Mouse (Mus musculus): ENCODE measurements around the gene Iqcj.

Iqcj gene

GRCm38 (mm10) chr3:67892026-67892705, at the start of gene Iqcj, which contains the start of gene Iqschfp:
Gene Iqcj, plus strand, starts transcription at chr3:67892220.
Gene Iqschfp, plus strand, starts transcription at chr3:67892232.
- ATAC-seq (ENCODE audit: low TSS enrichment), result peak; percentile 86

DNA sequence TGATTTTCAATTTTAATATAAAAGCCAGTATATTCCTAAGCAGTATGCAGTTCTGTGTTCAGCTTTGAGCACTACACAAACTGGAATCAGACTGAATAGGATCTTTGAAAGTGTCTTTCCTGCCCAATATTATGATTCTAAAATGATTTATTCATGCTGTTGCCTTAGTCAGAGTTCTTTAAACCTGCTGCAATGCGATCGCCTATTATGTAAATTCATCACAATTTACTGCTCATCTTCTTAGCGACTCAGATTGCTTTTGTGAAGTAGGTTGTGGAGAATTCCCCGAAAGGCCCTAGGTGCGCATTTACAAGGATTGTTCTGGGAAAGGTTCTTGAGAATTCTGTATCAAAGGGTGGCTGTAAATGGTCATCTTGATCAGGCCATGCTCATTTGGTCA, 39.6 kb upstream of the Iqcj start:
- peak; percentile 64 for ATAC-seq (ENCODE audit: low TSS enrichment)

- ATAC-seq (ENCODE audit: low TSS enrichment), result peak; percentile 84
Observed at GRCm38 (mm10) chr3:67861524-67861923, 30.5 kb upstream of the Iqcj start.

DNA sequence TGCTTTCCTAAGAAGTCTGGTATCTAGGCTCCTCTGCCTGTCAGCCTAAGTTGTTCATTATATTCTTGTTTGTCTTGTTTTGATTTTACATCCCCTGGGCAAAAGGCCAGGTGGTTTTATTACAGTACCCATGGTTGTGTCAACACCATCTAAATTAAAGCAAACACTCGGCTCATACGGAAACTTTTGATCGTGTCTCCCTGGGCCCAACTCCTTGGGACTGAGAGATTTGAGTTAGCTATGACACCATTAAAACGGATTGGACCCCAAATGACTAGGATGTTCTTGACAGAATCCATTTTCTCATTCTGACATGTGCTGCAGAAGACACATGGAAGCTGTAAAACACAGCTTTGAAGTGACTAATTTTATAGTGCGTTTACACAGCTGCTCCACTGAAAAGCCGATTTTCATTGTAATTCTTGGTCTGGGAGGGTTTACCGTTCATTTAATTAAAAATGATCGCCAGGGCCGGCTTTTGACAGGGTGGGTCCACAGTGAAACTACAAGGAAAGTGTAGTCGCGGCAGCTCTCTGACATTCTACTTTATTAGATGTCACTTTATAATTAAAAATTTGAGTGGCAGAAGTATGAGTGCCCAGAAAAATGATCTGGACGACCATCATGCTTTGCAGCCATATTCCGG, 24.5 kb upstream of the Iqcj start:
- no peak for ATAC-seq (ENCODE audit: low TSS enrichment)

- ATAC-seq (ENCODE audit: low TSS enrichment), result no peak
Observed at GRCm38 (mm10) chr3:67869424-67869823, 22.6 kb upstream of the Iqcj start.

GRCm38 (mm10) chr3:67877253-67877652, 14.8 kb upstream of the Iqcj start:
- ATAC-seq (ENCODE audit: low TSS enrichment), result no peak

DNA sequence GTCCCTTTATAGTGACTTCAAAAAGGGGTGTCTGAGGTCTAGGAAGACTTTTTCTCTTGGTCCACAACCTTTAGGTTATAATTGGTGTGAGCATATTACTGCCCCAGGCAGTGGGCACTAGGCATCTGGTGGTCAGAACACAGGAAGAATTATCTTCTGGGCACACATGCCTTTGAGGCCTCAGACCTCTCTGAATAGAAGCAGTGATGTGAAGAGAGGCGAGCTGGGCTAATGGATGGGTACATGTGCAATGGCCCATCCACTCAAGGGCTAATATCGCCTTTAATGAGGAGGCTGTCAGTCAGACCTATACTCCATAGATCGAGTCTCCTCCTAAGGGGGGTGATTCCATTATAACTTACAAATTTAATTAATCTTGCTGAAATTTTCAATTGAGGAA, 7.7 kb upstream of the Iqcj start:
- no peak for ATAC-seq (ENCODE audit: low TSS enrichment)

DNA sequence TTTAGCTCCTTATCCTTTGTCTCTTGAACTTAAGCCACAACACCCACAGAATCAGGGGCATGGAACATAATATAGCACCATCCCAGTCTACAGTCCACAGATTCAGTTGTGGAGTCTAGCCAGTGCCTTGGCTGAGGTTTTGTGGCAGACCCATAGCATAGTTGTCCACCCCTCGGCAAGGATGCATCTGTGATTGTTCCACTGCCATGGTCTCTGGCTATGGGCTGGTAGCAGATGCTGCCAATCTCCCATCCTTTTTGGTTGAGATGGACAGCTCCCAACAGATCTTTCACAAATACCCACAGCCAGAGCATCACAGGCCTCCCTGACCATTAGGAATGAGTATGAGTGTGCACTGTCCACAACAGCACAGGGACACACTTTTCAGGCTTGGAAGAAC, 5.8 kb upstream of the Iqcj start:
- ATAC-seq (ENCODE audit: low TSS enrichment), result no peak

DNA sequence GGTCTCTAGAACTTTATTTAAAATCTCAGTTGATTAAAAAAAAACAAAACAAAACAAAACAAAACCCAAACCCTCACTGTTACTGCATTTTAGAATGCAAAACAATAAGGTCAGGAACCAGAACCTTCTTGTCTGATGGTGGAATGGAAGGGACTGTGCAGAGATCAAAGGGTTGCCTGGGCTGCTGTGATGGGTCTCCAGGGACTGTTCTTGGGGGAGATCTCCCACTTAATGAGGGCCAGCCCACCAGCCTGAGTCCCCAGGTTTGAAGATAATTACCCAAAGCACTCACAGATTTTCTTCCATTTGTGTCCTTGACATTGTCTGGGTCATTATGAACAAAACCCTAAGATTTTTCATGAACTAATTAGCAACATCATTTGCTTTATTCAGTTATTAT, 4.8 kb upstream of the Iqcj start:
- ATAC-seq (ENCODE audit: low TSS enrichment), result no peak

GRCm38 (mm10) chr3:67892768-67893167, 748 bp downstream of the Iqcj start:
- peak; percentile 76 for ATAC-seq (ENCODE audit: low TSS enrichment)

GRCm38 (mm10) chr3:67902517-67902916, 10.5 kb downstream of the Iqcj start:
- no peak for ATAC-seq (ENCODE audit: low TSS enrichment)

- ATAC-seq (ENCODE audit: low TSS enrichment), result peak; percentile 99
Observed at GRCm38 (mm10) chr3:67908586-67908985, 16.6 kb downstream of the Iqcj start.

- no peak for ATAC-seq (ENCODE audit: low TSS enrichment)
Observed at GRCm38 (mm10) chr3:67918098-67918497, 26.1 kb downstream of the Iqcj start.

DNA sequence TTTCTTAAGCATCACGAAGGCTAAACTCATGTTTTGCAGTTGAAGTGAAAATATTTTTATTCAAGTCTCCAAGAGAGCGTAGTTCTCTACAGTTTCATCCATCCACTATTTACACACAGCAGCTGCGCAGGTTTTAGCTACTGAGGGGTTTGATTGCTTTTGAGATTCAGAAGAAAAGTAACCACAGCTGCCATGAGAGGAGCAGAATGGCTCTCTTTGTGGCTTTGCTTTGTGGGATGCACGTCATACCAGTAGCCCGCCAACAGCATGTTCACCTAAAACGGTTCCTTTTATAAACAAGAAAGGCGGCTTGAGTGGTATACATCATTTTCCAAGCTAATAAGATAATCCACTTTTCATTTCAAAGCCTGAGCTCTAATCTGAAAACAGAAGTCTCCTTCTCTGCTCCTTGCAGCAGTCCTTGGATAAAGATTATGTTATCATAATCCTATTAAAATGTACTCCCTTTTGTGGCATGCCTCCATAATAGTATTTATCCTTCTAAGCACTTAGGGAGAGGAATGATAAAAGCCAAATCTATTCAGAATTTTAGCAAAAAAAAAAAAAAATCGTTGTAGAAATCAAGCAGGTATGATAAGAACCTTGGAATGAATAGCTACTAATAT, 26.7 kb downstream of the Iqcj start:
- ATAC-seq (ENCODE audit: low TSS enrichment), result no peak

DNA sequence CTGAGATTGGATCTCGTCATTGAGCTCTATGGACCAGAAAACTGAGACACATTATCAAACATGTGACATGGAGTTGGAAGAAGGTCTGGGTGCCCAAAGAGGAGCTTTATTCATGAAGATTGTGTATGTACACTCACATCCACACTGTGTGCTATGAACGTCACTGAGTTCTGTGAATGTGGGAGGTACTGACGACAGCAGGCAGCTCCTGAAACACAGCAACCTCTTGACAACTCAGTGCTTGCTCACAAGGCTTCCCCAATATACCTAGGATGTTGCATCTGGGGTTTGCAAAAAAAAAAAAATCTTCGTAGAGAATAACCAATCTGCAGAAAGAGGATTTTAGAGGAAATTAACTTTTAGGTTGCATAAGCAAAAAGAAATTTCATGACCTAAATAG, 31.1 kb downstream of the Iqcj start:
- ATAC-seq (ENCODE audit: low TSS enrichment), result peak; percentile 96

- ATAC-seq (ENCODE audit: low TSS enrichment), result peak; percentile 60; the same call in 1 of the 2 replicates
Observed at GRCm38 (mm10) chr3:67925453-67925852, 33.4 kb downstream of the Iqcj start.

GRCm38 (mm10) chr3:67930424-67931133, 38.6 kb downstream of the Iqcj start:
- no peak for ATAC-seq (ENCODE audit: low TSS enrichment)

DNA sequence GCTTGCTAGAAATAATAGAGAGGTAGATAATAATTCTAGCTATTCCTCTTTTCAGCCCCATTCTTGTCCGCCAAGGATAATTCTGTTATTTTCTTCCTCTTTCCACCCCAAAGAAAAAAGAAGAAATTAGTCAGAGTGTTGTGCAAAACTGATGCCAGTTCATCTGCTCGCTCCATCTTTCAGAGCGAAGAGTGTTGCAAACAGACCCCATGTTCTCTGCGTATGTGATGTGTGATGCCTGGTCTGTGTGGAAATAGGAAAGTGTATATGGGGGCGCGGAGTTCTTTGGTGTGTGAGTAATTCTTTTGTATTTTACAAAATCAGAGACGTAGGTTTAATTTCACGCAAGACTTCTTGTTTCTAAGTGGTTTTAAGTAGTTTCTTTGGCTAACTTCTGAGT, 39.2 kb downstream of the Iqcj start:
- ATAC-seq (ENCODE audit: low TSS enrichment), result peak; percentile 69

GRCm38 (mm10) chr3:67931914-67932313, 39.9 kb downstream of the Iqcj start:
- no peak for ATAC-seq (ENCODE audit: low TSS enrichment)

GRCm38 (mm10) chr3:67935829-67936228, 43.8 kb downstream of the Iqcj start:
- no peak for ATAC-seq (ENCODE audit: low TSS enrichment)

GRCm38 (mm10) chr3:67947000-67947399, 55.0 kb downstream of the Iqcj start:
- no peak for ATAC-seq (ENCODE audit: low TSS enrichment)

GRCm38 (mm10) chr3:67952517-67952940, 60.5 kb downstream of the Iqcj start:
- no peak for ATAC-seq (ENCODE audit: low TSS enrichment)

Measured in frontal cortex, adult (tissue).